Mouse (Mus musculus) MEL (cell line): Measurements from ENCODE around the gene Lce3b. TPM values are rescaled to one million over a fixed set of nuclear protein-coding genes. Genes with fewer than 3 reads are reported as not detected.
A peak's percentile ranks its signal among the peaks of the same experiment; 100 is the strongest.

Experiments
- DNase-seq: peaks from one replicate; pipeline ENCODE4 v3.0.0; 2011; ENCODE audit warnings: low read depth, low spot score
- H3K27ac ChIP-seq: 2 replicates; pipeline ENCODE4 v1.5.1; 2012; ENCODE audit warnings: low read depth, mild to moderate bottlenecking, control low read depth, low read length, moderate library complexity; ENCODE audit not compliant: control insufficient read depth
- H3K27me3 ChIP-seq, 2 experiments: fragments of 150-350 bp in 1 of 2; sonication (generic) in 1 of 2; 2 replicates each; pipeline ENCODE4 v1.6.1; 2012; ENCODE audit warnings: low read length in 2 of 2, mild to moderate bottlenecking in 2 of 2, improper control_type of control experiment in 1 of 2, moderate library complexity in 1 of 2; ENCODE audit not compliant: insufficient read depth in 2 of 2, control insufficient read depth in 1 of 2
- H3K36me3 ChIP-seq, 2 experiments: 2 replicates each; pipeline ENCODE4 v1.6.1; 2012 to 2014; ENCODE audit warnings: low read length in 2 of 2, improper control_type of control experiment in 1 of 2, inconsistent platforms in 1 of 2, mild to moderate bottlenecking in 1 of 2; ENCODE audit not compliant: insufficient read depth in 2 of 2, control insufficient read depth in 1 of 2
- H3K4me1 ChIP-seq, 2 experiments: fragments of 150-350 bp in 1 of 2; sonication (generic) in 1 of 2; 2 replicates each; pipeline ENCODE4 v1.6.1; 2012; ENCODE audit warnings: low read length in 2 of 2, improper control_type of control experiment in 1 of 2, mild to moderate bottlenecking in 1 of 2; ENCODE audit not compliant: insufficient read depth in 2 of 2, control insufficient read depth in 1 of 2
- H3K4me3 ChIP-seq, 2 experiments: fragments of 150-350 bp in 1 of 2; sonication (generic) in 1 of 2; 2 replicates each; pipeline ENCODE4 v1.5.1; 2012; ENCODE audit warnings: low read depth in 2 of 2, low read length in 2 of 2, mild to moderate bottlenecking in 2 of 2, moderate library complexity in 2 of 2, control low read depth in 1 of 2, improper control_type of control experiment in 1 of 2; ENCODE audit not compliant: control insufficient read depth in 1 of 2, insufficient read depth in 1 of 2
- H3K79me2 ChIP-seq: 2 replicates; pipeline ENCODE4 v1.6.1; 2012; ENCODE audit warnings: mild to moderate bottlenecking, low read length, moderate library complexity; ENCODE audit not compliant: control insufficient read depth, poor library complexity, insufficient read depth
- H3K9ac ChIP-seq: 2 replicates; pipeline ENCODE4 v1.6.1; 2012; ENCODE audit warnings: low read depth, mild to moderate bottlenecking, control low read depth, low read length, moderate library complexity; ENCODE audit not compliant: control insufficient read depth, poor library complexity, severe bottlenecking
- H3K9me3 ChIP-seq: fragments of 150-350 bp; sonication (generic); replicated peaks from 2 replicates; pipeline ENCODE4 v1.6.1; 2012; ENCODE audit warnings: mild to moderate bottlenecking, low read length, improper control_type of control experiment, moderate library complexity; ENCODE audit not compliant: insufficient read depth
- BHLHE40 ChIP-seq: IDR thresholded peaks from 2 replicates; pipeline ENCODE4 v1.6.1; 2012; ENCODE audit warnings: low read depth, mild to moderate bottlenecking, inconsistent platforms, low read length, improper control_type of control experiment, borderline replicate concordance
- CHD1 ChIP-seq: IDR thresholded peaks from 2 replicates; pipeline ENCODE4 v1.6.1; 2012; ENCODE audit warnings: low read depth, mild to moderate bottlenecking, inconsistent platforms, low read length, improper control_type of control experiment
- CHD2 ChIP-seq: IDR thresholded peaks from 2 replicates; pipeline ENCODE4 v1.6.1; 2011; ENCODE audit warnings: low read length, improper control_type of control experiment
- CTCF ChIP-seq, 3 experiments: IDR thresholded peaks in 2 of 3; conservative IDR thresholded peaks in 1 of 3; 2 replicates each; pipeline ENCODE4 v1.5.1; 2011 to 2012; ENCODE audit warnings: low read length in 3 of 3, low read depth in 2 of 3, mild to moderate bottlenecking in 2 of 3, improper control_type of control experiment in 1 of 3, inconsistent platforms in 1 of 3, mixed read lengths in 1 of 3, moderate library complexity in 1 of 3; ENCODE audit not compliant: control insufficient read depth in 1 of 3, insufficient read depth in 1 of 3, poor library complexity in 1 of 3, severe bottlenecking in 1 of 3
- E2F4 ChIP-seq: IDR thresholded peaks from 2 replicates; pipeline ENCODE4 v1.6.1; 2011; ENCODE audit warnings: low read depth, low read length, improper control_type of control experiment, borderline replicate concordance
- ELF1 ChIP-seq: IDR thresholded peaks from 2 replicates; pipeline ENCODE4 v1.6.1; 2014; ENCODE audit warnings: low read depth, mild to moderate bottlenecking, inconsistent platforms, low read length, improper control_type of control experiment, moderate library complexity
- EP300 ChIP-seq, 2 experiments: IDR thresholded peaks; 2 replicates each; pipeline ENCODE4 v1.6.1; 2011; ENCODE audit warnings: improper control_type of control experiment in 2 of 2, low read length in 2 of 2, low read depth in 1 of 2, mild to moderate bottlenecking in 1 of 2
- ETS1 ChIP-seq: IDR thresholded peaks from 2 replicates; pipeline ENCODE4 v1.6.1; 2012; ENCODE audit warnings: low read depth, mild to moderate bottlenecking, inconsistent platforms, low read length, improper control_type of control experiment, moderate library complexity
- GABPA ChIP-seq: IDR thresholded peaks from 2 replicates; pipeline ENCODE4 v1.6.1; 2012; ENCODE audit warnings: low read depth, mild to moderate bottlenecking, inconsistent platforms, low read length, improper control_type of control experiment, moderate library complexity
- GATA1 ChIP-seq: IDR thresholded peaks from 2 replicates; pipeline ENCODE4 v1.6.1; 2011; ENCODE audit warnings: low read depth, low read length, improper control_type of control experiment
- HCFC1 ChIP-seq: IDR thresholded peaks from 2 replicates; pipeline ENCODE4 v1.6.1; 2012; ENCODE audit warnings: low read depth, mild to moderate bottlenecking, inconsistent platforms, low read length, improper control_type of control experiment, moderate library complexity
- JUND ChIP-seq: IDR thresholded peaks from 2 replicates; pipeline ENCODE4 v1.6.1; 2011; ENCODE audit warnings: low read depth, mild to moderate bottlenecking, improper control_type of control experiment, low read length
- KAT2A ChIP-seq: conservative IDR thresholded peaks from 2 replicates; pipeline ENCODE4 v1.6.1; 2012; ENCODE audit warnings: low read depth, low read length, improper control_type of control experiment, inconsistent platforms
- MAFK ChIP-seq: IDR thresholded peaks from 2 replicates; pipeline ENCODE4 v1.6.1; 2011; ENCODE audit warnings: low read depth, mild to moderate bottlenecking, low read length, improper control_type of control experiment, borderline replicate concordance
- MAX ChIP-seq: IDR thresholded peaks from 2 replicates; pipeline ENCODE4 v1.6.1; 2011; ENCODE audit warnings: low read length, improper control_type of control experiment
- MAZ ChIP-seq: IDR thresholded peaks from 2 replicates; pipeline ENCODE4 v1.6.1; 2012; ENCODE audit warnings: low read depth, mild to moderate bottlenecking, inconsistent platforms, low read length, improper control_type of control experiment
- MEF2A ChIP-seq: IDR thresholded peaks from 2 replicates; pipeline ENCODE4 v1.6.1; 2014; ENCODE audit warnings: low read depth, mild to moderate bottlenecking, inconsistent platforms, low read length, improper control_type of control experiment; ENCODE audit not compliant: poor library complexity, insufficient replicate concordance, severe bottlenecking; ENCODE audit errors: extremely low read depth
- MYB ChIP-seq: IDR thresholded peaks from 2 replicates; pipeline ENCODE4 v1.6.1; 2011; ENCODE audit warnings: mild to moderate bottlenecking, low read depth, low read length, improper control_type of control experiment
- MYC ChIP-seq: IDR thresholded peaks from 2 replicates; pipeline ENCODE4 v1.6.1; 2011; ENCODE audit warnings: low read depth, mild to moderate bottlenecking, low read length, improper control_type of control experiment, moderate library complexity
- NELFE ChIP-seq: IDR thresholded peaks from 2 replicates; pipeline ENCODE4 v1.6.1; 2011; ENCODE audit warnings: low read depth, low read length, improper control_type of control experiment
- NRF1 ChIP-seq: IDR thresholded peaks from 2 replicates; pipeline ENCODE4 v1.6.1; 2014; ENCODE audit warnings: low read depth, mild to moderate bottlenecking, inconsistent platforms, low read length, improper control_type of control experiment, moderate library complexity; ENCODE audit not compliant: poor library complexity, insufficient read depth, severe bottlenecking
- POLR2A ChIP-seq, 2 experiments: IDR thresholded peaks; 2 replicates each; pipeline ENCODE4 v1.6.1; 2011 to 2012; ENCODE audit warnings: low read length in 2 of 2, mild to moderate bottlenecking in 2 of 2, control low read depth in 1 of 2, improper control_type of control experiment in 1 of 2, low read depth in 1 of 2, moderate library complexity in 1 of 2; ENCODE audit not compliant: control insufficient read depth in 1 of 2, insufficient read depth in 1 of 2, poor library complexity in 1 of 2
- POLR2AphosphoS2 ChIP-seq: IDR thresholded peaks from 2 replicates; pipeline ENCODE4 v1.6.1; 2011; ENCODE audit warnings: low read length, improper control_type of control experiment
- RAD21 ChIP-seq: IDR thresholded peaks from 2 replicates; pipeline ENCODE4 v1.6.1; 2011; ENCODE audit warnings: mild to moderate bottlenecking, low read depth, low read length, improper control_type of control experiment
- RCOR1 ChIP-seq: IDR thresholded peaks from 2 replicates; pipeline ENCODE4 v1.6.1; 2012; ENCODE audit warnings: low read depth, mild to moderate bottlenecking, inconsistent platforms, low read length, improper control_type of control experiment
- SIN3A ChIP-seq: IDR thresholded peaks from 2 replicates; pipeline ENCODE4 v1.6.1; 2012; ENCODE audit warnings: low read length, improper control_type of control experiment, inconsistent platforms
- SMC3 ChIP-seq: IDR thresholded peaks from 2 replicates; pipeline ENCODE4 v1.6.1; 2011; ENCODE audit warnings: low read depth, low read length, improper control_type of control experiment
- TAL1 ChIP-seq: IDR thresholded peaks from 2 replicates; pipeline ENCODE4 v1.6.1; 2012; ENCODE audit warnings: mild to moderate bottlenecking, inconsistent platforms, low read length, moderate library complexity, mixed read lengths
- TBP ChIP-seq: IDR thresholded peaks from 2 replicates; pipeline ENCODE4 v1.8.0; 2011; ENCODE audit warnings: low read depth, low read length, improper control_type of control experiment
- UBTF ChIP-seq: IDR thresholded peaks from 2 replicates; pipeline ENCODE4 v1.6.1; 2012; ENCODE audit warnings: low read depth, mild to moderate bottlenecking, inconsistent platforms, low read length, improper control_type of control experiment, moderate library complexity, borderline replicate concordance; ENCODE audit not compliant: insufficient read depth
- USF1 ChIP-seq: IDR thresholded peaks from 2 replicates; pipeline ENCODE4 v1.6.1; 2014; ENCODE audit warnings: low read depth, mild to moderate bottlenecking, inconsistent platforms, low read length, improper control_type of control experiment, moderate library complexity
- USF2 ChIP-seq, 2 experiments: IDR thresholded peaks; 2 replicates each; pipeline ENCODE4 v1.6.1; 2011 to 2012; ENCODE audit warnings: improper control_type of control experiment in 2 of 2, low read length in 2 of 2, borderline replicate concordance in 1 of 2, inconsistent platforms in 1 of 2, low read depth in 1 of 2, mild to moderate bottlenecking in 1 of 2; ENCODE audit not compliant: insufficient read depth in 1 of 2
- ZKSCAN1 ChIP-seq: IDR thresholded peaks from 2 replicates; pipeline ENCODE4 v1.6.1; 2012; ENCODE audit warnings: low read depth, mild to moderate bottlenecking, inconsistent platforms, low read length, improper control_type of control experiment, moderate library complexity
- ZNF384 ChIP-seq: IDR thresholded peaks from 2 replicates; pipeline ENCODE4 v1.6.1; 2012; ENCODE audit warnings: low read depth, mild to moderate bottlenecking, inconsistent platforms, low read length, improper control_type of control experiment
- polyA plus RNA-seq, 2 experiments: library from polyadenylated mRNA; stranded (reverse) in 1 of 2; unstranded in 1 of 2; fragments of >175 nt in 1 of 2; fragments of >200 nt in 1 of 2; gene quantifications; 2 replicates each; pipeline versions ENCODE4 v1.2.1 to v1.2.4; 2012; ENCODE audit warnings: low replicate concordance in 2 of 2, low read depth in 1 of 2; ENCODE audit not compliant: insufficient read length in 2 of 2, insufficient read depth in 1 of 2, missing spikeins in 1 of 2
- total RNA-seq: library from RNA; depleted of rRNA; stranded (reverse); fragments of 300-350 nt; gene quantifications from 2 replicates; pipeline ENCODE4 v1.2.3, GENCODE M21; 2012

Gene Lce3b
- total and polyA plus RNA-seq, 3 experiments = not detected

- Histone ChIP-seq H3K9me3 (no peaks in the 10 kb centered on the region), H3K79me2 (no peaks in the 10 kb centered on the region), H3K9ac (no peak overlapping the region), H3K27me3 (no peaks in the 10 kb centered on the region), H3K4me1 (no peaks in the 10 kb centered on the region), H3K4me3 (no peak overlapping the region), H3K27ac (no peak overlapping the region), H3K36me3 (no peaks in the 10 kb centered on the region)
- TF ChIP-seq SIN3A (no peak), RAD21 (peak; percentile 25), NRF1 (no peak), MAX (no peak), TAL1 (no peak), MEF2A (no peak), NELFE (no peak), CHD2 (no peak), SMC3 (peak; percentile 58), TBP (no peak), MAFK (no peak), MYB (no peak), POLR2A (IDR thresholded peaks at IDR 0.05; ENCODE audit: control insufficient read depth in 1 of 2, insufficient read depth in 1 of 2, low read depth in 1 of 2, low read length in 2 of 2, poor library complexity in 1 of 2) (no peak), POLR2AphosphoS2 (no peak), ELF1 (no peak), RCOR1 (no peak), ETS1 (no peak), BHLHE40 (no peak), ZKSCAN1 (no peak), USF1 (no peak), GATA1 (no peak), GABPA (no peak), MYC (no peak), E2F4 (no peak), EP300 (IDR thresholded peaks at IDR 0.05; ENCODE audit: low read depth in 1 of 2, low read length in 2 of 2) (no peak), MAZ (no peak), UBTF (no peak), CTCF (IDR thresholded peaks at IDR 0.05 in 2 of 3, conservative IDR thresholded peaks at IDR 0.05 in 1 of 3; ENCODE audit: control insufficient read depth in 1 of 3, insufficient read depth in 1 of 3, low read depth in 2 of 3, low read length in 3 of 3, poor library complexity in 1 of 3, severe bottlenecking in 1 of 3) (peak; percentile 57 to 74 (median 58)), CHD1 (no peak), ZNF384 (peak; percentile 89), HCFC1 (no peak), KAT2A (no peak), USF2 (IDR thresholded peaks at IDR 0.05; ENCODE audit: borderline replicate concordance in 1 of 2, insufficient read depth in 1 of 2, low read depth in 1 of 2, low read length in 2 of 2) (no peak), JUND (no peak)
- DNase-seq = peak; percentile 39
These were observed 25.2 kb upstream of the Lce3b start for GRCm38 (mm10) chr3:92907571-92907970.
